Mouse (Mus musculus): Measurements from ENCODE around the gene Plb1. TPM values are rescaled to one million over a fixed set of nuclear protein-coding genes. Genes with fewer than 3 reads are reported as not detected.

Gene Plb1
- 10.9 and 11.4 TPM in 2 replicates for polyA plus RNA-seq (2014; fragmentation: Nextera tagmentation; extraction: Ambion mirVana)

- H3K4me2 ChIP-seq, result no peak within 1 kb of the TSS
- no peak for ATAC-seq (ENCODE audit: insufficient read depth)
- TF ChIP-seq CTCF (IDR thresholded peaks at IDR 0.05; ENCODE audit: low read depth), result no peak
These were observed at the start of gene Plb1 for GRCm38 (mm10) chr5:32232474-32232873. Gene Plb1, plus strand, starts transcription at chr5:32232708.

DNA sequence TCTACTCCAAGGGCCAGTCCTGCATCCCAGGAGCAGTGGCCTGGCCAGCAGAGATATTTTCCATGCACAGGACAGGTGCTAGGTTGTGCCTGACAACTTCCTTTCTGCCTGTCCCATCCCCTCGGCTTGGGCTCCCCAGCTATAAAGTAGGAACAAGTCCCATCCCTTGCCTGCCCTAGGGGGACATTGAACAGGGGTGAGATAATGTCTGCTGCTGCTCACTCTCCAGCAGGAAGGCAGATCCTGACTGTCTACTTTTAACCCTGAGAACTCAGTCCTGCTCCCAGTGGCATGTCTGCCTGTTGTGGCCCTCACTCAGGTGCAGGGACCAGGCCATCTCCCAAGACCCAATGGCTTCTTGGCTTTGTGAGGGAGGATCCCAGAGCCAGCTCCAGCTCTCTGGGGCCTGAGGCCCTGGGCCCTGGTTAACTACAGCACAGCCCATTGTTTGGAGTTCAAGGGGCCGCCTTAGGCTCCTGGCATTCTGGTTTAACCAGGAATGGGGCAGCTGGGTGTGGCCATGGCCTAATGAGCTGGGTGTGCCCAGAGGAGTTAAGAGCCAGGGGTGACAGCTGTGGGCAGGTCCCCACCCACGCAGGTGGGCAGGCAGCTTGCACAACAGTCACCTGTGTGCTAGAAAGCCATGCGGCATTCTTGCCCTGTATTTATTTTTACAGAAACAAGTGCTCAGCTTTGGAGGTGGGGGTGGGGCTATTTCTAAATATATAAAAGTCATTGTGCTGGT lies 49.5 kb upstream of the Plb1 start:
- TF ChIP-seq CTCF (IDR thresholded peaks at IDR 0.05; ENCODE audit: low read depth), result no peak
- Histone ChIP-seq H3K4me1 (ENCODE audit: insufficient read depth) (no peaks in the 10 kb centered on the region), H3K27ac (ENCODE audit: low read depth) (peak overlapping the region; percentile 21; the same call in 1 of the 2 replicates), H3K36me3 (ENCODE audit: insufficient read depth) (no peaks in the 10 kb centered on the region), H3K4me3 (ENCODE audit: low read depth, low read length) (no peak overlapping the region), H3K9me3 (ENCODE audit: low read depth, low read length) (no peaks in the 10 kb centered on the region), H3K4me2 (no peak overlapping the region), H3K27me3 (ENCODE audit: insufficient read depth, low read length) (no peaks in the 10 kb centered on the region), H3K9ac (no peak overlapping the region)
- 54% methylated on average over 4 of the region's 4 CpGs for WGBS
- ATAC-seq (ENCODE audit: insufficient read depth) (peak; percentile 75), DNase-seq (peak; percentile 40)

More at GRCm38 (mm10) chr5:32232474-32232873, at the start of gene Plb1:
- no peaks in the 10 kb centered on the region for H3K36me3 ChIP-seq (ENCODE audit: insufficient read depth)
- WGBS, result 65% methylated on average over 9 of the region's 9 CpGs
- no peak within 1 kb of the TSS for H3K9ac ChIP-seq
- no peak for DNase-seq
- no peaks in the 10 kb centered on the region for H3K27me3 ChIP-seq (ENCODE audit: insufficient read depth, low read length)
- H3K4me3 ChIP-seq (ENCODE audit: low read depth, low read length), result no peak within 1 kb of the TSS
- no peak within 1 kb of the TSS for H3K27ac ChIP-seq (ENCODE audit: low read depth)
- no peaks in the 10 kb centered on the region for H3K9me3 ChIP-seq (ENCODE audit: low read depth, low read length)
- H3K4me1 ChIP-seq (ENCODE audit: insufficient read depth), result no peaks in the 10 kb centered on the region

DNA sequence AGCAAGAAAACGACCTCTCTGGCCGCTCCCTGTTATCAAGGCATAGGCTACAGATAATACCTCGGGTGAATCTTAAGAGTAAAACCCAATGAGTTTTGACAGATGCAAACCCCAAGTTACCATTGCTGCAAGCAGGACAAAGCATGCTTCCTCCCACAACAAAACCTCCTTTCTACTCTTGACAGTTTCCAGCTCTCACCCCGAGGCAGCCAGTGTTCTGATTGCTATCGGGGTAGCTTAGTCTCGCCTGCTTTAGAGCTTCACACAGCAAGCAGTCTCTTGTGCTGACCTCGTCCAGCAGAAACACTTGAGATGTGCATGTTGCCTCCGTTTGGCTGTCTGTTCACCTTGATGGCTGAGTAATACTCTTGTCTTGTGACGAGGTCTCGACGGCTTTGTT lies 44.8 kb upstream of the Plb1 start:
- DNase-seq, result no peak
- Histone ChIP-seq H3K27me3 (ENCODE audit: insufficient read depth, low read length) (no peaks in the 10 kb centered on the region), H3K4me1 (ENCODE audit: insufficient read depth) (no peaks in the 10 kb centered on the region), H3K36me3 (ENCODE audit: insufficient read depth) (no peaks in the 10 kb centered on the region), H3K9me3 (ENCODE audit: low read depth, low read length) (no peaks in the 10 kb centered on the region), H3K27ac (ENCODE audit: low read depth) (no peak overlapping the region), H3K4me3 (ENCODE audit: low read depth, low read length) (no peak overlapping the region), H3K9ac (no peak overlapping the region), H3K4me2 (no peak overlapping the region)
- no peak for TF ChIP-seq CTCF (IDR thresholded peaks at IDR 0.05; ENCODE audit: low read depth)
- no peak for ATAC-seq (ENCODE audit: insufficient read depth)
- 42% methylated on average over 11 of the region's 11 CpGs for WGBS

DNA sequence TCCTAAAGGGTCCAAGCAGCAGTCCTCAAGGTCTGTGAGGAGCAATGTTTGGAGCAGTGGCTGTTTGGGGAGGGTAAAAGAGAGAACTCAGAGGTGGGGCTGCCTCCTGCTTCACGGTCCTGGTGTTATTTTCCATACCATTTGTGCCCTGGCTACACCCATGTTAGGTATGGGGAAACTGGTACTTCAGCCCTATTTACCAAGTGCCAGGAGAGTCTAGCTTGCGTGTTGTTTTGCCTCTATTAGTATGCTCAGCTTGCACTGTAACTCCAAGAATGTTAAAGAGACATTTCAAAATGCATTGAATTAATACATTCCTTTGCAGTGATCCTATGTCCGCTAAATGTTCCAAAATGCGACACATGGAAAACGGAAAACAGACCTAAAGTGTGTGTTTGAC lies 41.2 kb upstream of the Plb1 start:
- Histone ChIP-seq H3K4me3 (ENCODE audit: low read depth, low read length) (no peak overlapping the region), H3K27ac (ENCODE audit: low read depth) (no peak overlapping the region), H3K9ac (no peak overlapping the region), H3K9me3 (ENCODE audit: low read depth, low read length) (no peaks in the 10 kb centered on the region), H3K4me2 (no peak overlapping the region), H3K4me1 (ENCODE audit: insufficient read depth) (no peaks in the 10 kb centered on the region), H3K27me3 (ENCODE audit: insufficient read depth, low read length) (no peaks in the 10 kb centered on the region), H3K36me3 (ENCODE audit: insufficient read depth) (no peaks in the 10 kb centered on the region)
- WGBS, result 73% methylated on average over 5 of the region's 5 CpGs
- ATAC-seq (ENCODE audit: insufficient read depth), result no peak
- no peak for TF ChIP-seq CTCF (IDR thresholded peaks at IDR 0.05; ENCODE audit: low read depth)
- DNase-seq, result no peak

GRCm38 (mm10) chr5:32192016-32192845 lies 40.3 kb upstream of the Plb1 start:
- ATAC-seq (ENCODE audit: insufficient read depth), result no peak
- WGBS, result 75% methylated on average over 16 of the region's 16 CpGs
- Histone ChIP-seq H3K27ac (ENCODE audit: low read depth) (no peak overlapping the region), H3K9ac (no peak overlapping the region), H3K4me2 (no peak overlapping the region), H3K36me3 (ENCODE audit: insufficient read depth) (no peaks in the 10 kb centered on the region), H3K4me1 (ENCODE audit: insufficient read depth) (no peaks in the 10 kb centered on the region), H3K4me3 (ENCODE audit: low read depth, low read length) (no peak overlapping the region), H3K9me3 (ENCODE audit: low read depth, low read length) (no peaks in the 10 kb centered on the region), H3K27me3 (ENCODE audit: insufficient read depth, low read length) (no peaks in the 10 kb centered on the region)
- no peak for TF ChIP-seq CTCF (IDR thresholded peaks at IDR 0.05; ENCODE audit: low read depth)
- peak; percentile 9 for DNase-seq

- DNase-seq (no peak), ATAC-seq (ENCODE audit: insufficient read depth) (no peak)
- no peaks in the 10 kb centered on the region for H3K36me3 ChIP-seq (ENCODE audit: insufficient read depth)
- TF ChIP-seq CTCF (IDR thresholded peaks at IDR 0.05; ENCODE audit: low read depth), result no peak
- H3K4me1 ChIP-seq (ENCODE audit: insufficient read depth), result no peaks in the 10 kb centered on the region
- no peaks in the 10 kb centered on the region for H3K27me3 ChIP-seq (ENCODE audit: insufficient read depth, low read length)
- H3K9ac ChIP-seq, result no peak overlapping the region
- H3K27ac ChIP-seq (ENCODE audit: low read depth), result no peak overlapping the region
- H3K4me2 ChIP-seq, result no peak overlapping the region
- no peak overlapping the region for H3K4me3 ChIP-seq (ENCODE audit: low read depth, low read length)
- WGBS, result 66% methylated on average over 4 of the region's 4 CpGs
- no peaks in the 10 kb centered on the region for H3K9me3 ChIP-seq (ENCODE audit: low read depth, low read length)
These were observed 38.3 kb upstream of the Plb1 start for GRCm38 (mm10) chr5:32194236-32194635.
